Mouse (Mus musculus) adrenal gland, postnatal 10 days (tissue): Measurements from ENCODE around the gene Pcgf2. TPM values are rescaled to one million over a fixed set of nuclear protein-coding genes. Genes with fewer than 3 reads are reported as not detected.
"Not testable (repeated sequence)": the region's sequence is repeated elsewhere in the genome, so short reads cannot be mapped to it uniquely, and the experiment has no call there.

Experiments used
- DNase-seq: peaks from one replicate; pipeline ENCODE4 v3.0.0; 2021; ENCODE audit warnings: mixed read lengths
- microRNA-seq: library from miRNA; unstranded; fragments of <30 nt; microRNA quantifications from one replicate; pipeline ENCODE4 v1.2.0, GENCODE M21; 2021
- total RNA-seq, 2 experiments: library from RNA; stranded (reverse); gene quantifications; 2 replicates each; pipeline ENCODE4 v1.2.3; 2021

Pcgf2 gene
- total RNA-seq, 2 experiments from 2014 or later, result 29.7 to 41.0 TPM

DNA sequence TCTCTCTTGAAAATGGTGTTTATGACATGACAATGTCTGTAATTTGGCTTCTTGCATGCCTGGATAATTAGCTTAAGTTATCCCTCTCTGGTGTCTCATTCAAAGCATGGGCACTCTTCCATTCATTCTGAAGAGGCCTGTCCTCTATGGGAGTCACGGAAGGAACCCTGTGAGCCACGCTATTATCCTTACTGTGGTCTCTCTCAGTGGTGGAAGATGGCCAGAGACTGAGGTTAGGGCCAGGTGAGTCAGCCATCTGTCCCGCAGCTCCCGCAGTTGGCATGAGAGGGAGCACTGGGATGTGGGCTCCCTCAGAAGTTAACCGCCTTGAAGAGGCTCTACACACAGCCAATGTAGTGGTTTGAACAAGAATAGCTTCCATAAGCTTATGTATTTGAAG lies 50.0 kb downstream of the Pcgf2 start:
- DNase-seq, result peak; percentile 1

DNA sequence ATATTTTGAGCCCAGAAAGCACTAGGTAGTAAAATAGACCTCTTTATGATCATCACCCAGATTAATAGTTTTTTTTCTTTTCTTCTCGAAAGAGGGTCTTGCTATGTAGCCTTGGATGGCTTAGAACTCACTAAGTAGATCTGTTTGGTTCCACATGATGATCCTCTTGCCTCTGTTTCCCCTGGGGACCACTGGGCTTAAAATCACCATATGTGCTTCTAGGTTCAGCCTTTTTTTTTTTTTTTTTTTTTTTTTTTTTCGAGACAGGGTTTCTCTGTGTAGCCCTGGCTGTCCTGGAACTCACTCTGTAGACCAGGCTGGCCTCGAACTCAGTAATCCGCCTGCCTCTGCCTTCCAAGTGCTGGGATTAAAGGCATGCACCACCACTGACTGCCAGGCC lies 51.8 kb downstream of the Pcgf2 start:
- not testable (repeated sequence) for DNase-seq

DNA sequence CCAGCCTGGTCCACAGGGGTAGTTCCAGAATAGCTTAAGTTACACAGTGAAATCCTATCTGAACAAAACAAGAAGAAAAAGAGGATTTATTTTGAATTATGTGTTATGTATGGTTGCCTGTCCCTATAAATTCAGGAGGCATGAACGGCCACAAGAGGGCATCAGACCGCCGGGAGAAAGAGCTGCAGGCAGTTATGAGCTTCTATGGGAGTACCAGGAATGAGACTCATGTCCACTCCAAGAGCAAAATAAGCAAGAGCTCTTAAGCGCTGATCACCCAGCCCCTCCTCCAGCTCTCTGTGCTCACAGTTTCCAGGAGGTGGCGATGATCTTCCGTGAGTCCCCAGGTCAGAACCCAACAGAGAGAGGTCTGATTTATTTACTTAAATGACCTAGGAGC lies 55.5 kb downstream of the Pcgf2 start:
- DNase-seq, result peak; percentile 83

DNA sequence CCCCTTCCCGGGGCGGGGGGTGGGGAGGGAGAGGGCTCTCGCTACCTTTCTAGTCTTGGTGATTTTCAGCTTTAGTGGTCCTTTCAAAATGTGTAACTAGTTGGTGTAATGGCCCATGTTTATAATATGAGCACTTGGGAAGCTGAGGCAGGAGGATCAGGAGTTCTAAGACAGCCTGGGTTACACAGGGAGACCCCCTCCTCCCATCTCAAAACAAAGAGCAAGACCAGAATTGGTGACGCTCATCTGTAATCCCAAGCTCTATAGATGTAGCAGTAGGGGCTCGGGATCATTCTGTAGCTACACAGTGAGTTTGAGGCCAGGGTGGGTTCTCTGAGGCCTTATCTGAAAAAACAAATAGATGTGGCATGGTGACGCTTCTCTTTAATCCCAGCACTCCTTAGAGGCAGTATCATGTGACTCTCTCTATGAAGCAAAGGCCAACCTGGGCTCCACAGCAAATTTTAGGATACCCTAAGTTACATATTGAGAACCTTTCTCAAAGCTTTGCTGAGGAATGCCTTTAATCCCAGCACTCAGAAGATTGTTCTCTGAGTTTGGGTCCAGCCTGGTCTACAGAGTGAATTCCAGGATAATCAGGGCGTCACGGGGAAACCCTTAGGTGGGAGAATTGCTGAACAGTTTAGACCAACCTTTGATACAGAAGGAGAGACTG lies 56.8 kb downstream of the Pcgf2 start:
- DNase-seq, result no peak

DNA sequence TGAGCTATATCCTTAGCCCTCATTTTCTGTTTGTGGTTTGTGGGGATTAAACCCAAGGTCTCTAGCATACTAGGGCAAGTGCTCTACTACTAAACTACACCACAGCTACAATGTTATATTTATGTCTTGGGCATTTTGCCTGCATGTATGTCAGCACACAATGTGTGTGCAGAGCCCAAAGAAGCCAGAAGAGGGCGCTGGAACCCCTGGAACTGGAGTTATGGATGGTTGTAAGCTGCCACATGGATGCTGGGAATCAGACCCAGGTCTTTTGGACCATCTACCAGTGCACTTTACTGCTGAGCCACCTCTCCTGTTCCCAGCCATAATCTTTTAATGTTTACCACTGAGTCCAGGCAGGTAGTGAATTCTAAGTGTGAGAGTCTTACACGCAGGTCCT lies 57.6 kb downstream of the Pcgf2 start:
- no peak for DNase-seq

- DNase-seq, result no peak
Observed at GRCm38 (mm10) chr11:97641668-97642067, 58.6 kb downstream of the Pcgf2 start.

Small RNA genes lying within 50 kb of the gene (microRNA-seq; reads per million reads assigned to microRNA genes)
- gene Gm24158 (not detected), gene Mir6927 (not detected), gene Mir8102 (3.2 reads per million)

Other genes starting within 250 kb of the Pcgf2 start
- under 1 TPM in 1 of 2 experiments, not detected in 1; 0.18 TPM for gene 4933428G20Rik, start 200.2 kb downstream of the Pcgf2 start, total RNA-seq
- 10 to 100 TPM in 1 of 2 experiments, 1 to 10 TPM in 1; 7.1 to 10.1 TPM for gene Srcin1, start 124.3 kb downstream of the Pcgf2 start, total RNA-seq
- 1 to 10 TPM; 3.5 to 5.1 TPM for gene Epop, start 70.8 kb downstream of the Pcgf2 start, total RNA-seq
- gene Mllt6, start 37.1 kb downstream of the Pcgf2 start, total RNA-seq, result 10 to 100 TPM; 36.1 to 48.2 TPM
- gene Cisd3, start 14.7 kb downstream of the Pcgf2 start, total RNA-seq, result 100 to 1,000 TPM; 260 to 277 TPM
- 100 to 1,000 TPM; 231 to 234 TPM for gene Psmb3, start 2.9 kb upstream of the Pcgf2 start, total RNA-seq
- gene Pip4k2b, start 44.2 kb upstream of the Pcgf2 start, total RNA-seq, result 10 to 100 TPM; 27.3 to 33.3 TPM
- 10 to 100 TPM; 19.9 to 20.0 TPM for gene Cwc25, start 66.1 kb upstream of the Pcgf2 start, total RNA-seq
- under 1 TPM in 1 of 2 experiments, not detected in 1; 0.51 TPM for gene 1700001P01Rik, start 75.4 kb upstream of the Pcgf2 start, total RNA-seq
- gene Rpl23, start 81.9 kb upstream of the Pcgf2 start, total RNA-seq, result 100 to 1,000 TPM; 958 to 975 TPM
- gene Lasp1, start 98.5 kb upstream of the Pcgf2 start, total RNA-seq, result 100 to 1,000 TPM; 107 to 122 TPM
- gene B230217C12Rik, start 140.3 kb upstream of the Pcgf2 start, total RNA-seq, result 1 to 10 TPM; 2.0 to 3.1 TPM
- gene Fbxo47, start 183.7 kb upstream of the Pcgf2 start, total RNA-seq, result 1 to 10 TPM in 1 of 2 experiments, under 1 TPM in 1; 0.69 to 1.3 TPM